Mouse (Mus musculus) forebrain, embryonic 10.5 days (tissue): Measurements from ENCODE around the gene Spns1. TPM values are rescaled to one million over a fixed set of nuclear protein-coding genes. Genes with fewer than 3 reads are reported as not detected.
"Not testable (repeated sequence)": the region's sequence is repeated elsewhere in the genome, so short reads cannot be mapped to it uniquely, and the experiment has no call there.

Source experiments
- DNase-seq: peaks from one replicate; pipeline ENCODE4 v3.0.0-alpha.2; 2017; ENCODE audit warnings: low spot score; ENCODE audit errors: extremely low spot score
- H3K27ac ChIP-seq: fragments of 300-500 bp; sonication (generic); 2 replicates; pipeline ENCODE4 v1.5.1; 2016; ENCODE audit warnings: mild to moderate bottlenecking
- H3K27me3 ChIP-seq: fragments of 300-500 bp; sonication (generic); 2 replicates; pipeline ENCODE4 v1.6.1; 2016; ENCODE audit warnings: mild to moderate bottlenecking; ENCODE audit not compliant: poor library complexity, severe bottlenecking
- H3K36me3 ChIP-seq: fragments of 300-500 bp; sonication (generic); replicated peaks from 2 replicates; pipeline ENCODE4 v1.6.1; 2016; ENCODE audit warnings: mild to moderate bottlenecking, moderate library complexity
- H3K4me1 ChIP-seq: fragments of 300-500 bp; sonication (generic); 2 replicates; pipeline ENCODE4 v1.6.1; 2016
- H3K4me3 ChIP-seq: fragments of 300-500 bp; sonication (generic); 2 replicates; pipeline ENCODE4 v1.5.1; 2016; ENCODE audit warnings: mild to moderate bottlenecking, moderate library complexity
- H3K9me3 ChIP-seq: fragments of 300-500 bp; sonication (generic); 2 replicates; pipeline ENCODE4 v1.6.1; 2016; ENCODE audit warnings: mild to moderate bottlenecking, moderate library complexity
- WGBS: fragments of 180-500 bp; shearing (Covaris S2); methylation state at CpG from one replicate; pipeline ENCODE4 v1.1.7; 2016; 5-methylcytosine and 5-hydroxymethylcytosine counted together
- polyA plus RNA-seq: library from polyadenylated mRNA; unstranded; fragments of >200 nt; fragmentation: Nextera tagmentation; extraction: Ambion mirVana; gene quantifications from 2 replicates; pipeline ENCODE4 v1.2.1, GENCODE M21; 2016

Spns1 gene
- 64.7 and 68.6 TPM in 2 replicates for polyA plus RNA-seq

DNA sequence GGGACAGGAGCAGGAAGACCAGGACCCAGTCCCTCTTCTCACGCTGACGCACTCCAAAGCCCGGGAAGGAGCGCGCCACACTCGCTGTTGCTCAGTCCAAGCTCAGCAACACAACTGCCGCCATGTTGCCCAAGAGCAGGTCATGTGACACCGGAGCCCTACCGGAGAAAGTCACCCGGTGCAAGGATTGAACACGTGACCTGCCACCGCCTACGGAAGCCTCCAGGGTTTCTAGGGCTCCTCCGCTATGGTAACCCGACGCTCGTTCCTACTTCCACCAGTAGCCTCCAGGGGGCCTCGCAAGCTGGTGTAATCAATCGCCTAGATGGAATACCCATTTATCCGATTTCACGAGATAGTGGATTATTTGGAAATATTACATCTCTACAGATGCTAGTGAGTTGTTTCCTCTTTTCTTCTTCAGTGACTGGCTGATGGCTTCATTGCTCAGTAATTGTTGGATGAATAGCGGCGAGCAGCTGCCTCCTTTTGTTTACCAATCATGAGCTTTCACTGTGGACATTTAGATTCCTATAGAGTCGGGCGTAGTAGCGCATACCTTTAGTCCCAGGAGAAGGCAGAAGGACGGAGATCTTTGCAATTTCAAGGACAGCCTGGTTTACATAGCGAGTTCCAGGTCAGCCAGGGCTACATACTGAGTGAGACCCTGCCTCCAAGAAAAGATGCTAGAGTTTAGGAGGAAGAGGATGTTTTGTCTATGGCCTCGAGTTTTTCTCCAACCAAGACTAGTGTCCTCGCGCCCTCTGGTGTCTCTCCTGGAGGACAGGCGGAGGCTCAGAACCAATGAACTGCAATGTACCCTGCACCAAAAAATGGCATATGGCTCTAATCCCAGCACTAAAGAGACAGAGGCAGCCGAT, at the start of gene Spns1:
Gene Spns1, minus strand, starts transcription at position 173 of the 881 bp plus-strand sequence.
- H3K4me1 ChIP-seq = peaks cover 31% of the 10 kb centered on the region
- peak within 1 kb of the TSS; percentile 83 for H3K27ac ChIP-seq
- peak; percentile 96 for DNase-seq
- peaks cover 30% of the 10 kb centered on the region for H3K36me3 ChIP-seq
- peak within 1 kb of the TSS; percentile 90 for H3K4me3 ChIP-seq
- no peaks in the 10 kb centered on the region for H3K27me3 ChIP-seq
- H3K9me3 ChIP-seq = no peaks in the 10 kb centered on the region
- WGBS = under 1% methylated on average over 33 of the region's 33 CpGs

- Histone ChIP-seq H3K4me3 (no peak overlapping the region), H3K4me1 (peaks cover 21% of the 10 kb centered on the region), H3K36me3 (0 out of 2 replicates have a peak, but pooled peaks cover 2% of the 10 kb centered on the region), H3K27ac (no peak overlapping the region), H3K27me3 (no peaks in the 10 kb centered on the region), H3K9me3 (no peaks in the 10 kb centered on the region; the same call in 1 of the 2 replicates)
- DNase-seq = no peak
- WGBS = 84% methylated on average over 6 of the region's 6 CpGs
Observed at GRCm38 (mm10) chr7:126424161-126424560, 46.9 kb upstream of the Spns1 start.

DNA sequence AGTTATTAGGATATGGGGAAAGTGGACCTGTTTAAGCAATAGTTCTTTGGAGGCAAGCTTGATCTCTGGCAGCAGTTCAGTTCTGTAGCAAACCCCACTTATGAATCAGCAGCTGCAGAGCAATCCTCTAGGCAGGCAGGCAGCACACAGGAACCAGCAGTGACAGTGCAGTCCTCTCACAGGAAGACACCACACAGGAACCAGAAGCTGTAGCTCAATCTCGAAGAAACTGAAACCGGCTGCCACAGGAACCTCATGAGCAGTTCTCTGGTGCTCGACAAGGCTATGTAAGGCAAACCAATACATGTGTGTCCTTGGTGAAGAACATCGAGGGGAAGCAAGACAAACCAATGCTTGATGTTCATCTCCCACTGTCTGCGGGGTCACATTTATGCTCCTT, 44.5 kb upstream of the Spns1 start:
- WGBS = 88% methylated on average over 5 of the region's 5 CpGs
- H3K4me3 ChIP-seq = no peak overlapping the region
- no peaks in the 10 kb centered on the region; the same call in 1 of the 2 replicates for H3K9me3 ChIP-seq
- H3K27me3 ChIP-seq = no peaks in the 10 kb centered on the region
- H3K36me3 ChIP-seq = 0 out of 2 replicates have a peak, but pooled peaks cover 2% of the 10 kb centered on the region
- DNase-seq = no peak
- peaks cover 15% of the 10 kb centered on the region for H3K4me1 ChIP-seq
- no peak overlapping the region for H3K27ac ChIP-seq

DNA sequence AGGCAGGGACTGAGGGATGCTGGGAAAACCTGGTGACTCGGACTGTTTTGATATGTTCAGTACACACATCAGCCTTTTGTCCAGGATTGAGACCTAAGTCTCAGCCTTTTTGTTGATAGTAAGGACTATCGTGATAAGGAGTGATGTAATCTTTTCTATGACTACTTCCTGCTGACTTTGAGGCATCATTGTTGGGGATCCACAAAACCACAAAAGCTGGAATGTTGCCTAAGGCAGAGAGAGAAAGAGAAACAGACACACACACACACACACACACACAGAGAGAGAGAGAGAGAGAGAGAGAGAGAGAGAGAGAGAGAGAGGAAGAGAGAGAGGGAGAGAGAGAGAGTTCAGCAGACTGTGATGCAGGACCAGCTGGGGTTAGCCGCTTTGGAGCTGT, 41.2 kb upstream of the Spns1 start:
- no peaks in the 10 kb centered on the region for H3K9me3 ChIP-seq
- no peak overlapping the region for H3K4me3 ChIP-seq
- H3K36me3 ChIP-seq = no peaks in the 10 kb centered on the region
- H3K27me3 ChIP-seq = no peaks in the 10 kb centered on the region
- no peak for DNase-seq
- H3K4me1 ChIP-seq = peaks cover 23% of the 10 kb centered on the region
- no peak overlapping the region for H3K27ac ChIP-seq
- WGBS = 78% methylated on average over 3 of the region's 3 CpGs

GRCm38 (mm10) chr7:126417606-126418005, 40.4 kb upstream of the Spns1 start:
- peak overlapping the region; percentile 86 for H3K27ac ChIP-seq
- 73% methylated on average over 4 of the region's 4 CpGs for WGBS
- H3K4me3 ChIP-seq = no peak overlapping the region
- no peaks in the 10 kb centered on the region for H3K36me3 ChIP-seq
- no peaks in the 10 kb centered on the region for H3K9me3 ChIP-seq
- peaks cover 23% of the 10 kb centered on the region for H3K4me1 ChIP-seq
- no peaks in the 10 kb centered on the region for H3K27me3 ChIP-seq
- DNase-seq = no peak

GRCm38 (mm10) chr7:126417045-126417444, 39.8 kb upstream of the Spns1 start:
- Histone ChIP-seq H3K27ac (peak overlapping the region; percentile 86), H3K4me1 (peaks cover 23% of the 10 kb centered on the region), H3K36me3 (no peaks in the 10 kb centered on the region), H3K4me3 (peak overlapping the region; percentile 14; the same call in 1 of the 2 replicates), H3K9me3 (no peaks in the 10 kb centered on the region), H3K27me3 (no peaks in the 10 kb centered on the region)
- DNase-seq = peak; percentile 41
- WGBS = 4% methylated on average over 8 of the region's 8 CpGs

DNA sequence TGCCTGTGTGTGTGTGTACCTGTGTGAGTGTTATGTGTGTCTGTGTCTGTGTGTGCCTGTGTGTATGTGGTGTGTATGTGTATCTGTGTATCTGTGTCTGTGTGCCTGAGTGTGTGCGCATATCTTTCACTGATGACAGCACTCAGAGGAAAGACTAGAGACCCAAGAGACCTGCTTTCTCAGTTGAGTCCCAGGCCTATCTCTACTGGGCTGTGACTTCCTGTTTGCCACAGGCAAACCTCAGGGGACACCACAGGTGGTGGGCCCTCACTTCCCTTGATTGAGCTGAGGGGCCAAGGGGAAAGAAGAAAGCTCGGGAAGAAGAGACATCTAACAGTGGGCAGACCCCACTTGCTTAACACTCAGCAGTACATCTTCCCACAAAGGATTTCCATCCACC, 39.4 kb upstream of the Spns1 start:
- H3K9me3 ChIP-seq = no peaks in the 10 kb centered on the region
- no peaks in the 10 kb centered on the region for H3K27me3 ChIP-seq
- 46% methylated on average over 2 of the region's 2 CpGs for WGBS
- no peaks in the 10 kb centered on the region for H3K36me3 ChIP-seq
- peak overlapping the region; percentile 86 for H3K27ac ChIP-seq
- peaks cover 23% of the 10 kb centered on the region for H3K4me1 ChIP-seq
- peak overlapping the region; percentile 14; the same call in 1 of the 2 replicates for H3K4me3 ChIP-seq
- DNase-seq = no peak

- no peak for DNase-seq
- no peaks in the 10 kb centered on the region for H3K27me3 ChIP-seq
- H3K4me1 ChIP-seq = peaks cover 23% of the 10 kb centered on the region
- no peaks in the 10 kb centered on the region for H3K9me3 ChIP-seq
- H3K36me3 ChIP-seq = no peaks in the 10 kb centered on the region
- 91% methylated on average over 6 of the region's 6 CpGs for WGBS
- H3K27ac ChIP-seq = no peak within 1 kb of the TSS; the same call in 1 of the 2 replicates
- no peak within 1 kb of the TSS for H3K4me3 ChIP-seq
Observed at GRCm38 (mm10) chr7:126414725-126415124, 37.5 kb upstream of the Spns1 start, which contains the start of gene Cd19. Gene Cd19 (minus strand): TSS chr7:126414889.

GRCm38 (mm10) chr7:126411061-126411460, 33.8 kb upstream of the Spns1 start:
- H3K27me3 ChIP-seq = no peaks in the 10 kb centered on the region
- no peaks in the 10 kb centered on the region for H3K36me3 ChIP-seq
- no peak overlapping the region for H3K27ac ChIP-seq
- 95% methylated on average over 4 of the region's 4 CpGs for WGBS
- H3K4me1 ChIP-seq = peaks cover under 1% of the 10 kb centered on the region
- no peaks in the 10 kb centered on the region for H3K9me3 ChIP-seq
- no peak overlapping the region for H3K4me3 ChIP-seq
- DNase-seq = no peak

DNA sequence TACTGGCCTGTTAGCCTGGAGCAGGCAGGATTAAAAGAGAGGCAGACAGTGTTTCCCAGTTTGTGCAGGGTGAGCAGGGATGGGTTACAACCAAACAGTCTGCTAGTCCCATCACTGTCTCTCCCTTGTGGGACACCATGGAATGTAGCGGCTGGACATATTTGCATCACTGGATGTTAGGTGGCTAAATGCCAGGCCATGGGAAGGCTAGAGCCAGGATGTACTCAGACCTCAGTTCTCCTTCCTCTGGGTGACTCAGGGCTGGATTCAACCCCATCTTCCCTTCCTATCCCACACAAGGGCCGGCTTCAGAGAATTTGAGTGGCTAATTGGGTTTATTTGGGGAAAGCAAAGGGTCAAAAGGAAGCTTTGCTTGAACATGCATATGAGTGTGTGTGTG, 31.4 kb upstream of the Spns1 start:
- 82% methylated on average over 2 of the region's 2 CpGs for WGBS
- no peaks in the 10 kb centered on the region for H3K9me3 ChIP-seq
- H3K4me3 ChIP-seq = no peak overlapping the region
- no peaks in the 10 kb centered on the region for H3K4me1 ChIP-seq
- H3K27me3 ChIP-seq = no peaks in the 10 kb centered on the region
- DNase-seq = no peak
- no peak overlapping the region for H3K27ac ChIP-seq
- H3K36me3 ChIP-seq = no peaks in the 10 kb centered on the region

DNA sequence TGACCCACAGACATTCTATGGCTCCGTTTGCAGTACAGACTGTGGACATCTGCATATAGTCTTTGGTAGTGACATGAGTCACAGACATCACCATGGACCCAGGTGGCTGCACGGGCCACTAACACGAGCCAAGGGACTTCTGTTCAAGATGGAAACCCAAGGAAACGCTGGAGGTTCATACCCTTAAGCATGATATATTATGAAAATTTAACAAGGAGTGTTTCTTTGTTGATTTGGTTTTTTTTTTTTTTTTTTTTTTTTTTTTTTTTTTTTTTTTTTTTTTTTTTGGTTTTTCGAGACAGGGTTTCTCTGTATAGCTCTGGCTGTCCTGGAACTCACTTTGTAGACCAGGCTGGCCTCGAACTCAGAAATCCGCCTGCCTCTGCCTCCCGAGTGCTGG, 25.3 kb upstream of the Spns1 start:
- not testable (repeated sequence) for H3K4me1 ChIP-seq, DNase-seq, H3K9me3 ChIP-seq, H3K36me3 ChIP-seq, H3K27me3 ChIP-seq, H3K27ac ChIP-seq, H3K4me3 ChIP-seq
- 73% methylated on average over 8 of the region's 8 CpGs for WGBS

GRCm38 (mm10) chr7:126399548-126399947, 22.3 kb upstream of the Spns1 start:
- WGBS = 11% methylated on average over 5 of the region's 5 CpGs
- no peaks in the 10 kb centered on the region for H3K9me3 ChIP-seq
- 0 out of 2 replicates have a peak, but pooled peaks cover 2% of the 10 kb centered on the region for H3K36me3 ChIP-seq
- H3K27ac ChIP-seq = no peak overlapping the region
- DNase-seq = peak; percentile 83
- peaks cover 18% of the 10 kb centered on the region for H3K4me1 ChIP-seq
- no peak overlapping the region for H3K4me3 ChIP-seq
- no peaks in the 10 kb centered on the region for H3K27me3 ChIP-seq

DNA sequence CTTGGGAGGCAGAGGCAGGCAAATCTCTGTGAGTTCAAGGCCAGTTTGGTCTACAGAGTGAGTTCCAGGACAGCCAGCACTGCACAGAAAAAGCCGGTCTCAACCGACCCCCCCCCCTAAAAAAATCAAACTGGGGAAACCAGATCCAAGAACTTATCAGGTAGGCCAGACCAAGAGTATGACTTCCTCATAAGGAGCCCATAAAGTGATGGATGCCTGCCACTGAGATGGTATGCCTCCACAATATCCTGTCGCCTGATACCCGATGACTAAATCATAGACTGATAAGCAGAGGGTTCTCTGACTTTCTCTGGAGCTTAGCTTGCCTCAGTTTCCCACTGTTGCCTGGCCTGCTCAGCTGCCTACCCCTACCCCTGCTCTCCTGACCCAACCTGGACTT, 20.6 kb upstream of the Spns1 start:
- H3K27me3 ChIP-seq = no peaks in the 10 kb centered on the region
- peaks cover 18% of the 10 kb centered on the region for H3K4me1 ChIP-seq
- H3K4me3 ChIP-seq = no peak overlapping the region
- DNase-seq = no peak
- 88% methylated on average over 4 of the region's 4 CpGs for WGBS
- no peaks in the 10 kb centered on the region for H3K9me3 ChIP-seq
- H3K27ac ChIP-seq = no peak overlapping the region
- 0 out of 2 replicates have a peak, but pooled peaks cover 9% of the 10 kb centered on the region for H3K36me3 ChIP-seq
